Mouse (Mus musculus) CH12.LX (cell line): ENCODE results near the gene Rai14. TPM values are rescaled to one million over a fixed set of nuclear protein-coding genes. Genes with fewer than 3 reads are reported as not detected.

Source experiments
- DNase-seq: peaks from one replicate; pipeline ENCODE4 v3.0.0-alpha.2; 2013; ENCODE audit errors: extremely low read depth
- H3K27ac ChIP-seq: 2 replicates; pipeline ENCODE4 v1.5.1; 2012; ENCODE audit warnings: low read depth, mild to moderate bottlenecking, control low read depth, moderate library complexity; ENCODE audit not compliant: insufficient read depth
- H3K27me3 ChIP-seq: replicated peaks from 2 replicates; pipeline ENCODE3; 2012; ENCODE audit warnings: inconsistent platforms
- H3K36me3 ChIP-seq, 2 experiments: replicated peaks in 1 of 2; 2 replicates each; pipeline versions ENCODE3 to v1.6.1; 2012; ENCODE audit warnings: inconsistent platforms in 1 of 2, low read length in 1 of 2, mild to moderate bottlenecking in 1 of 2, mixed read lengths in 1 of 2, moderate library complexity in 1 of 2; ENCODE audit not compliant: control insufficient read depth in 1 of 2, insufficient read depth in 1 of 2
- H3K4me1 ChIP-seq, 2 experiments: 2 replicates each; pipeline ENCODE4 v1.6.1; 2012; ENCODE audit warnings: inconsistent platforms in 1 of 2, moderate library complexity in 1 of 2; ENCODE audit not compliant: insufficient read depth in 2 of 2, control insufficient read depth in 1 of 2
- H3K4me2 ChIP-seq: 2 replicates; pipeline ENCODE4 v1.6.1; 2012; ENCODE audit warnings: low read depth, mild to moderate bottlenecking, control low read depth; ENCODE audit not compliant: poor library complexity, insufficient read depth, severe bottlenecking
- H3K4me3 ChIP-seq, 3 experiments: fragments of 150-350 bp in 1 of 3; sonication (generic) in 1 of 3; replicated peaks in 1 of 3; 2 replicates each; pipeline versions ENCODE3 to v1.5.1; 2011 to 2012; ENCODE audit warnings: low read depth in 2 of 3, low read length in 2 of 3, mild to moderate bottlenecking in 2 of 3, moderate library complexity in 2 of 3, control low read depth in 1 of 3, improper control_type of control experiment in 1 of 3, inconsistent platforms in 1 of 3, mixed read lengths in 1 of 3; ENCODE audit not compliant: poor library complexity in 1 of 3
- H3K79me2 ChIP-seq: replicated peaks from 2 replicates; pipeline ENCODE4 v1.6.1; 2012; ENCODE audit warnings: mild to moderate bottlenecking, moderate library complexity; ENCODE audit not compliant: control insufficient read depth, poor library complexity, insufficient read depth, severe bottlenecking; ENCODE audit errors: extremely low read depth
- H3K9ac ChIP-seq: 2 replicates; pipeline ENCODE4 v1.6.1; 2012; ENCODE audit warnings: low read depth, mild to moderate bottlenecking, control low read depth, moderate library complexity; ENCODE audit not compliant: insufficient read depth
- H3K9me3 ChIP-seq: replicated peaks from 2 replicates; pipeline ENCODE3; 2012; ENCODE audit warnings: low read length, inconsistent platforms, mixed read lengths
- BHLHE40 ChIP-seq: IDR thresholded peaks from 2 replicates; pipeline ENCODE4 v1.6.1; 2011; ENCODE audit warnings: mild to moderate bottlenecking, low read depth, low read length, improper control_type of control experiment
- CHD1 ChIP-seq: IDR thresholded peaks from 2 replicates; pipeline ENCODE4 v1.6.1; 2012; ENCODE audit warnings: low read depth, low read length, improper control_type of control experiment, inconsistent platforms
- CHD2 ChIP-seq: IDR thresholded peaks from 2 replicates; pipeline ENCODE4 v1.6.1; 2011; ENCODE audit warnings: low read length, improper control_type of control experiment
- E2F4 ChIP-seq: IDR thresholded peaks from 2 replicates; pipeline ENCODE4 v1.6.1; 2011; ENCODE audit warnings: low read depth, low read length, improper control_type of control experiment; ENCODE audit not compliant: insufficient replicate concordance
- EP300 ChIP-seq: IDR thresholded peaks from 2 replicates; pipeline ENCODE4 v1.6.1; 2011; ENCODE audit warnings: low read length, improper control_type of control experiment
- GABPA ChIP-seq: IDR thresholded peaks from 2 replicates; pipeline ENCODE4 v1.6.1; 2012; ENCODE audit warnings: low read depth, low read length, improper control_type of control experiment, inconsistent platforms; ENCODE audit not compliant: insufficient replicate concordance
- JUN ChIP-seq: IDR thresholded peaks from 2 replicates; pipeline ENCODE4 v1.6.1; 2011; ENCODE audit warnings: low read depth, mild to moderate bottlenecking, low read length, improper control_type of control experiment, moderate library complexity; ENCODE audit not compliant: insufficient read depth
- MAFK ChIP-seq: IDR thresholded peaks from 2 replicates; pipeline ENCODE4 v1.6.1; 2011; ENCODE audit warnings: low read length, improper control_type of control experiment; ENCODE audit not compliant: insufficient replicate concordance
- MXI1 ChIP-seq: IDR thresholded peaks from 2 replicates; pipeline ENCODE4 v1.6.1; 2011; ENCODE audit warnings: mild to moderate bottlenecking, low read depth, low read length, improper control_type of control experiment
- PAX5 ChIP-seq: IDR thresholded peaks from 2 replicates; pipeline ENCODE4 v1.6.1; 2012; ENCODE audit warnings: low read length, inconsistent platforms, mixed read lengths
- POLR2AphosphoS2 ChIP-seq: IDR thresholded peaks from 2 replicates; pipeline ENCODE4 v1.6.1; 2011; ENCODE audit warnings: low read depth, low read length, improper control_type of control experiment
- TBP ChIP-seq: conservative IDR thresholded peaks from 2 replicates; pipeline ENCODE4 v1.6.1; 2011; ENCODE audit warnings: low read depth, low read length, improper control_type of control experiment
- TCF12 ChIP-seq: IDR thresholded peaks from 2 replicates; pipeline ENCODE4 v1.6.1; 2014; ENCODE audit warnings: low read depth, mild to moderate bottlenecking, inconsistent platforms, low read length, improper control_type of control experiment
- UBTF ChIP-seq: IDR thresholded peaks from 2 replicates; pipeline ENCODE4 v1.6.1; 2012; ENCODE audit warnings: low read depth, mild to moderate bottlenecking, inconsistent platforms, low read length, improper control_type of control experiment, moderate library complexity
- USF1 ChIP-seq: IDR thresholded peaks from 2 replicates; pipeline ENCODE4 v1.6.1; 2014; ENCODE audit warnings: low read depth, mild to moderate bottlenecking, inconsistent platforms, low read length, improper control_type of control experiment
- USF2 ChIP-seq: conservative IDR thresholded peaks from 2 replicates; pipeline ENCODE4 v1.6.1; 2011; ENCODE audit warnings: low read depth, low read length, improper control_type of control experiment
- ZC3H11A ChIP-seq: IDR thresholded peaks from 2 replicates; pipeline ENCODE4 v1.6.1; 2012; ENCODE audit warnings: low read depth, mild to moderate bottlenecking, inconsistent platforms, low read length, improper control_type of control experiment
- ZKSCAN1 ChIP-seq: IDR thresholded peaks from 2 replicates; pipeline ENCODE4 v1.6.1; 2012; ENCODE audit warnings: low read depth, inconsistent platforms, low read length, improper control_type of control experiment, borderline replicate concordance
- dilution Hi-C: fragments of 300-500 bp; cut with MboI; formaldehyde crosslinking; loops from 2 replicates; pipeline ENCODE4 v1.14.3; 2020; ENCODE audit warnings: low sequenced_read_pairs; ENCODE audit not compliant: extremely low pct_unique_long_range_greater_than_20kb, extremely low pct_ligation_motif_present
- in situ Hi-C: fragments of 300-500 bp; cut with MboI; formaldehyde crosslinking; loops from 3 replicates; pipeline ENCODE4 v1.14.3; 2019; ENCODE audit warnings: low sequenced_read_pairs, low pct_ligation_motif_present, low pct_unique_long_range_greater_than_20kb, mixed read lengths
- polyA plus RNA-seq: library from polyadenylated mRNA; unstranded; fragments of >175 nt; gene quantifications from 2 replicates; pipeline ENCODE4 v1.2.1, GENCODE M21; 2012; ENCODE audit warnings: low read depth; ENCODE audit not compliant: insufficient read length
- total RNA-seq, 2 experiments: library from RNA; depleted of rRNA; stranded (reverse); fragments of 300-350 nt in 1 of 2; fragments of >200 nt in 1 of 2; gene quantifications; 2 replicates each; pipeline ENCODE4 v1.2.3; 2012 to 2014

Rai14 gene
- total and polyA plus RNA-seq, 3 experiments = 7.5 to 14.1 (median 9.6) TPM

GRCm38 (mm10) chr15:10749678-10750077 lies 35.3 kb upstream of the Rai14 start:
- H3K4me2 ChIP-seq = no peak overlapping the region
- H3K79me2 ChIP-seq = no peaks in the 10 kb centered on the region
- in situ Hi-C loops (loop anchor here (10.0 kb wide), 1 partner anchor 115 kb away; no protein-coding TSS in a partner anchor), dilution Hi-C loops (no loop called here)
- H3K27ac ChIP-seq = no peak overlapping the region
- H3K9me3 ChIP-seq = no peaks in the 10 kb centered on the region
- H3K4me3 ChIP-seq = no peak overlapping the region
- TF ChIP-seq POLR2AphosphoS2 = no peak
- no peak for TF ChIP-seq CHD2
- no peak for TF ChIP-seq GABPA
- TF ChIP-seq USF1 = no peak
- TF ChIP-seq MAFK = no peak
- H3K36me3 ChIP-seq = no peaks in the 10 kb centered on the region
- H3K4me1 ChIP-seq = no peaks in the 10 kb centered on the region
- no peak for DNase-seq
- no peak overlapping the region for H3K9ac ChIP-seq
- H3K27me3 ChIP-seq = no peaks in the 10 kb centered on the region

GRCm38 (mm10) chr15:10747638-10748037 lies 33.2 kb upstream of the Rai14 start:
- H3K36me3 ChIP-seq = no peaks in the 10 kb centered on the region
- H3K79me2 ChIP-seq = no peaks in the 10 kb centered on the region
- no peak overlapping the region for H3K9ac ChIP-seq
- DNase-seq = no peak
- no peak overlapping the region for H3K4me3 ChIP-seq
- H3K27ac ChIP-seq = no peak overlapping the region
- H3K9me3 ChIP-seq = no peaks in the 10 kb centered on the region
- TF ChIP-seq CHD2 (no peak), ZKSCAN1 (no peak), MXI1 (no peak), CHD1 (no peak), EP300 (no peak)
- in situ Hi-C loops = loop anchor here (10.0 kb wide), 1 partner anchor 117 kb away; no protein-coding TSS in a partner anchor
- H3K4me2 ChIP-seq = no peak overlapping the region
- no peaks in the 10 kb centered on the region for H3K27me3 ChIP-seq
- H3K4me1 ChIP-seq = no peaks in the 10 kb centered on the region
- dilution Hi-C loops = no loop called here

DNA sequence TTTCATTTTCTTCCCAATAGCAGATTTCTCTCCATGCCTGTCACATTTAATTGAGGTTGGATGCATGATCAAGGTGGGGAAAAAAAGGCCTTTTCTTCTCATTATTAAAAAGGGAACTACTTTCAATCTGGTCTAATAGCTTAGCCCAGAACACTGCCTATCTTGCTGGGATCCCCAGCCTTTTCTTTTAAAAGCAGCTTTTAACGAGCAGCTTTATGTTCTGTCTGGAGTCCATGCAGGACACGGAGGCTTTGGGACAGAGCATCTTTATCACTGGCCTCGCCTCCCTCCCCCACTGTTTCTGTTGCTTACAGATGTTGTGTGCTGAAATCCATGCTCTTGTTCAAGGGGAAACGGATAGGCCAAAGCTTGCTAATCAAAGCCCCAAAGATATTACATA lies 32.8 kb upstream of the Rai14 start:
- no peak overlapping the region for H3K27ac ChIP-seq
- in situ Hi-C loops = loop anchor here (10.0 kb wide), 1 partner anchor 118 kb away; no protein-coding TSS in a partner anchor
- dilution Hi-C loops = no loop called here

More for the DNA sequence above, 32.8 kb upstream of the Rai14 start:
- no peak for TF ChIP-seq BHLHE40
- no peak for TF ChIP-seq EP300
- no peak for TF ChIP-seq USF2
- TF ChIP-seq PAX5 = no peak
- TF ChIP-seq ZC3H11A = no peak
- no peak for TF ChIP-seq CHD2
- no peak for TF ChIP-seq TCF12
- TF ChIP-seq TBP = no peak
- TF ChIP-seq E2F4 = no peak
- no peak for TF ChIP-seq UBTF
- TF ChIP-seq CHD1 = no peak
- no peak for TF ChIP-seq JUN
- TF ChIP-seq, all 38 proteins: peak for 0
- Histone ChIP-seq H3K9me3 (no peaks in the 10 kb centered on the region), H3K27me3 (no peaks in the 10 kb centered on the region), H3K4me2 (no peak overlapping the region), H3K9ac (no peak overlapping the region), H3K36me3 (no peaks in the 10 kb centered on the region), H3K4me3 (no peak overlapping the region), H3K4me1 (no peaks in the 10 kb centered on the region), H3K79me2 (no peaks in the 10 kb centered on the region)
- no peak for DNase-seq
